Comparison of ENCODE assay signal across 13 mouse cellular contexts in genomic region chr9:61111206-61111605, GRCm38 (mm10).
DNase-seq lines count a peak whose midpoint lies in the region; ATAC-seq and TF ChIP-seq lines count a peak whose summit lies in the region.
"Had no signal": no experiment of that assay in that cellular context is flagged by ENCODE, and none has a peak within 500 bp of the region (broad histone marks: within the 10 kb centered on the region; RNA-seq: fewer than 3 reads in every experiment).

No protein-coding gene starts in this region.

- peaks cover 4% of the 10 kb centered on the region; the same call in 1 of the 2 replicates for H3K27me3 ChIP-seq in embryonic facial prominence, embryonic 12.5 days
- no peaks in the 10 kb centered on the region for H3K27me3 ChIP-seq in hindbrain, embryonic 11.5 days (ENCODE audit: control insufficient read depth, insufficient read depth, low read length)
- H3K27me3 ChIP-seq in midbrain, embryonic 13.5 days = peaks cover 3% of the 10 kb centered on the region; the same call in 1 of the 2 replicates
- H3K27me3 ChIP-seq in stomach, postnatal 0 days (ENCODE audit: control insufficient read depth, insufficient read depth, low read length) = no peaks in the 10 kb centered on the region

- H3K36me3 ChIP-seq in embryonic facial prominence, embryonic 12.5 days = no peaks in the 10 kb centered on the region
- H3K36me3 ChIP-seq in hindbrain, embryonic 11.5 days (ENCODE audit: control insufficient read depth, insufficient read depth, low read length) = no peaks in the 10 kb centered on the region
- no peaks in the 10 kb centered on the region for H3K36me3 ChIP-seq in midbrain, embryonic 13.5 days
- H3K36me3 ChIP-seq in stomach, postnatal 0 days (ENCODE audit: control insufficient read depth, insufficient read depth, low read length) = no peaks in the 10 kb centered on the region
- H3K36me3 ChIP-seq: limb, embryonic 15.5 days had no signal

- no peaks in the 10 kb centered on the region for H3K9me3 ChIP-seq in embryonic facial prominence, embryonic 12.5 days
- no peaks in the 10 kb centered on the region for H3K9me3 ChIP-seq in hindbrain, embryonic 11.5 days (ENCODE audit: control insufficient read depth, low read length)
- no peaks in the 10 kb centered on the region for H3K9me3 ChIP-seq in midbrain, embryonic 13.5 days
- H3K9me3 ChIP-seq in stomach, postnatal 0 days (ENCODE audit: control insufficient read depth, low read length) = no peaks in the 10 kb centered on the region
- H3K9me3 ChIP-seq: limb, embryonic 15.5 days had no signal

- H3K4me1 ChIP-seq in embryonic facial prominence, embryonic 12.5 days = peaks cover 11% of the 10 kb centered on the region
- H3K4me1 ChIP-seq in hindbrain, embryonic 11.5 days (replicated peaks; ENCODE audit: control insufficient read depth, insufficient read depth, low read length) = peaks cover 13% of the 10 kb centered on the region
- H3K4me1 ChIP-seq in midbrain, embryonic 13.5 days (replicated peaks) = peaks cover 47% of the 10 kb centered on the region
- no peaks in the 10 kb centered on the region for H3K4me1 ChIP-seq in stomach, postnatal 0 days (replicated peaks; ENCODE audit: control insufficient read depth, insufficient read depth)

- 42% methylated on average over 7 of the region's 7 CpGs for WGBS in embryonic facial prominence, embryonic 12.5 days
- 33% methylated on average over 7 of the region's 7 CpGs for WGBS in hindbrain, embryonic 11.5 days
- WGBS in midbrain, embryonic 13.5 days = 16% methylated on average over 7 of the region's 7 CpGs
- WGBS in stomach, postnatal 0 days = 59% methylated on average over 7 of the region's 7 CpGs

- no peak overlapping the region for H3K27ac ChIP-seq in embryonic facial prominence, embryonic 12.5 days
- H3K27ac ChIP-seq in hindbrain, embryonic 11.5 days (ENCODE audit: low read depth, low read length) = peak overlapping the region; percentile 53; the same call in 1 of the 2 replicates
- peak overlapping the region; percentile 64 for H3K27ac ChIP-seq in midbrain, embryonic 13.5 days
- H3K27ac ChIP-seq in stomach, postnatal 0 days (replicated peaks) = no peak overlapping the region
- H3K27ac ChIP-seq: kidney, postnatal 0 days; limb, embryonic 15.5 days had no signal

- ATAC-seq in embryonic facial prominence, embryonic 12.5 days (ENCODE audit: insufficient number of reproducible peaks, insufficient read depth, low FRiP score, low TSS enrichment) = no peak
- peak; percentile 49; the same call in 1 of the 2 replicates for ATAC-seq in hindbrain, embryonic 11.5 days (ENCODE audit: low FRiP score)
- peak; percentile 64 for ATAC-seq in midbrain, embryonic 13.5 days
- no peak for ATAC-seq in stomach, postnatal 0 days (ENCODE audit: low FRiP score, low TSS enrichment)
- ATAC-seq: Patski had no signal

- DNase-seq in MN1 (ENCODE audit: low spot score) = peak; percentile 21
- peak; percentile 26 for DNase-seq in hindbrain, embryonic 11.5 days (ENCODE audit: low spot score)
- no peak for DNase-seq in stomach, postnatal 0 days (ENCODE audit: low spot score)
- DNase-seq in lung, postnatal 25 days (ENCODE audit: low spot score) = no peak
- DNase-seq in adrenal gland, postnatal 14 days = no peak
- DNase-seq in gastrocnemius, postnatal 10 days = no peak
- DNase-seq: gastrocnemius, postnatal 25 days had no signal

- TF ChIP-seq CTCF in stomach, postnatal 0 days (IDR thresholded peaks at IDR 0.05; ENCODE audit: low read depth) = no peak

- no peak overlapping the region for H3K4me3 ChIP-seq in embryonic facial prominence, embryonic 12.5 days
- no peak overlapping the region for H3K4me3 ChIP-seq in hindbrain, embryonic 11.5 days (ENCODE audit: low read depth, low read length)
- H3K4me3 ChIP-seq in midbrain, embryonic 13.5 days (replicated peaks) = no peak overlapping the region
- no peak overlapping the region for H3K4me3 ChIP-seq in stomach, postnatal 0 days (ENCODE audit: low read depth, low read length)
- H3K4me3 ChIP-seq: limb, embryonic 15.5 days had no signal

- no peak for TF ChIP-seq EP300 in stomach, postnatal 0 days (optimal IDR thresholded peaks at IDR 0.05)

- H3K9ac ChIP-seq in embryonic facial prominence, embryonic 12.5 days = no peak overlapping the region
- H3K9ac ChIP-seq in hindbrain, embryonic 11.5 days (ENCODE audit: low read depth, low read length) = no peak overlapping the region
- no peak overlapping the region for H3K9ac ChIP-seq in midbrain, embryonic 13.5 days (replicated peaks)
- no peak overlapping the region for H3K9ac ChIP-seq in stomach, postnatal 0 days (ENCODE audit: low read length)
- H3K9ac ChIP-seq: limb, embryonic 15.5 days; lung, embryonic 14.5 days had no signal

- peak overlapping the region; percentile 26; the same call in 1 of the 2 replicates for H3K4me2 ChIP-seq in embryonic facial prominence, embryonic 12.5 days (replicated peaks)
- peak overlapping the region; percentile 13; the same call in 1 of the 2 replicates for H3K4me2 ChIP-seq in hindbrain, embryonic 11.5 days (replicated peaks; ENCODE audit: low read depth, low read length)
- peak overlapping the region; percentile 41 for H3K4me2 ChIP-seq in midbrain, embryonic 13.5 days (replicated peaks)
- no peak overlapping the region for H3K4me2 ChIP-seq in stomach, postnatal 0 days (replicated peaks; ENCODE audit: low read depth)
- H3K4me2 ChIP-seq: limb, embryonic 15.5 days had no signal

Comparison
In these comparisons a context has a peak if more than half of its experiments do, and no peak if none do; other contexts are left out.
1. DNase-seq: peak in MN1 (single experiment) and hindbrain, embryonic 11.5 days (single experiment); none in stomach, postnatal 0 days (single experiment), lung, postnatal 25 days (single experiment), adrenal gland, postnatal 14 days (single experiment) and gastrocnemius, postnatal 10 days (single experiment).
2. ATAC-seq: peak in hindbrain, embryonic 11.5 days (single experiment) and midbrain, embryonic 13.5 days (single experiment); none in embryonic facial prominence, embryonic 12.5 days (single experiment) and stomach, postnatal 0 days (single experiment).
3. H3K27ac ChIP-seq: peak in hindbrain, embryonic 11.5 days (single experiment) and midbrain, embryonic 13.5 days (single experiment); none in embryonic facial prominence, embryonic 12.5 days (single experiment) and stomach, postnatal 0 days (single experiment).